Mouse (Mus musculus) kidney, adult 2 months (tissue): ENCODE data around the gene Kifc3. TPM values are rescaled to one million over a fixed set of nuclear protein-coding genes. Genes with fewer than 3 reads are reported as not detected.

Experiments
- DNase-seq: peaks from one replicate; pipeline ENCODE4 v3.0.0; 2021
- H3K27ac ChIP-seq: fragments of 200-500 bp; 2 replicates; pipeline ENCODE4 v1.5.1; 2012; ENCODE audit warnings: low read depth, low read length, control low read depth, inconsistent platforms; ENCODE audit not compliant: insufficient read depth
- H3K27me3 ChIP-seq: fragments of 200-500 bp; replicated peaks from 2 replicates; pipeline ENCODE4 v1.6.1; 2012; ENCODE audit warnings: mild to moderate bottlenecking, moderate library complexity, low read length, inconsistent platforms; ENCODE audit not compliant: control insufficient read depth, insufficient read depth
- H3K36me3 ChIP-seq: fragments of 200-500 bp; 2 replicates; pipeline ENCODE4 v1.6.1; 2012; ENCODE audit warnings: mild to moderate bottlenecking, moderate library complexity, low read length, inconsistent platforms; ENCODE audit not compliant: control insufficient read depth, insufficient read depth
- H3K4me1 ChIP-seq: fragments of 200-500 bp; 2 replicates; pipeline ENCODE4 v1.6.1; 2011; ENCODE audit warnings: low read length; ENCODE audit not compliant: control insufficient read depth, insufficient read depth
- H3K4me3 ChIP-seq: fragments of 200-500 bp; 2 replicates; pipeline ENCODE4 v1.5.1; 2011; ENCODE audit warnings: mild to moderate bottlenecking, low read depth, low read length, control low read depth; ENCODE audit not compliant: insufficient read depth
- CTCF ChIP-seq: fragments of 200-500 bp; conservative IDR thresholded peaks from 2 replicates; pipeline ENCODE4 v1.5.1; 2011; ENCODE audit warnings: low read depth, mild to moderate bottlenecking, control low read depth, low read length, moderate library complexity, mixed read lengths; ENCODE audit not compliant: insufficient read depth, insufficient read length
- POLR2A ChIP-seq: fragments of 200-500 bp; IDR thresholded peaks from one replicate; pipeline ENCODE4 v1.6.1; 2011; ENCODE audit warnings: low read depth, low read length, control low read depth
- WGBS: fragments of 180-500 bp; shearing (Covaris S2); methylation state at CpG from one replicate; pipeline ENCODE4 v1.1.7; 2018; 5-methylcytosine and 5-hydroxymethylcytosine counted together
- polyA plus RNA-seq: library from polyadenylated mRNA; depleted of rRNA; stranded (reverse); fragments of >200 nt; gene quantifications from 2 replicates; pipeline ENCODE4 v1.2.3, GENCODE M21; 2012

The Kifc3 gene
- polyA plus RNA-seq, 1 experiment, result 92.3 TPM

GRCm38 (mm10) chr8:95135242-95135641 lies 67.4 kb downstream of the Kifc3 start:
- 59% methylated on average over 3 of the region's 3 CpGs for WGBS
- TF ChIP-seq POLR2A (no peak), CTCF (peak; percentile 26; the same call in 1 of the 2 replicates)

GRCm38 (mm10) chr8:95134186-95134585 lies 68.4 kb downstream of the Kifc3 start:
- H3K27me3 ChIP-seq, result no peaks in the 10 kb centered on the region
- TF ChIP-seq CTCF (no peak), POLR2A (no peak)
- H3K4me3 ChIP-seq, result no peak overlapping the region
- no peak for DNase-seq
- H3K4me1 ChIP-seq, result peaks cover 40% of the 10 kb centered on the region
- no peak overlapping the region for H3K27ac ChIP-seq
- H3K36me3 ChIP-seq, result peaks cover 2% of the 10 kb centered on the region; the same call in 1 of the 2 replicates
- 89% methylated on average over 2 of the region's 2 CpGs for WGBS

More at GRCm38 (mm10) chr8:95135242-95135641, 67.4 kb downstream of the Kifc3 start:
- no peak for DNase-seq
- Histone ChIP-seq H3K36me3 (peaks cover 2% of the 10 kb centered on the region; the same call in 1 of the 2 replicates), H3K27me3 (no peaks in the 10 kb centered on the region), H3K4me3 (no peak overlapping the region), H3K4me1 (peaks cover 40% of the 10 kb centered on the region), H3K27ac (no peak overlapping the region)

GRCm38 (mm10) chr8:95131983-95132382 lies 70.6 kb downstream of the Kifc3 start:
- peaks cover 33% of the 10 kb centered on the region for H3K4me1 ChIP-seq
- H3K27ac ChIP-seq, result peak overlapping the region; percentile 53
- no peaks in the 10 kb centered on the region for H3K36me3 ChIP-seq
- DNase-seq, result no peak
- H3K27me3 ChIP-seq, result no peaks in the 10 kb centered on the region
- no peak overlapping the region for H3K4me3 ChIP-seq
- 67% methylated on average over 5 of the region's 5 CpGs for WGBS
- TF ChIP-seq POLR2A, result no peak
- no peak for TF ChIP-seq CTCF

GRCm38 (mm10) chr8:95130966-95131537 lies 71.6 kb downstream of the Kifc3 start:
- Histone ChIP-seq H3K4me1 (peaks cover 30% of the 10 kb centered on the region), H3K27ac (peak overlapping the region; percentile 53), H3K4me3 (no peak overlapping the region), H3K36me3 (no peaks in the 10 kb centered on the region), H3K27me3 (no peaks in the 10 kb centered on the region)
- TF ChIP-seq CTCF, result 0 out of 2 replicates have a peak, but pooled peaks have one; percentile 8
- no peak for TF ChIP-seq POLR2A
- WGBS, result 24% methylated on average over 15 of the region's 15 CpGs
- DNase-seq, result peak; percentile 94

- Histone ChIP-seq H3K27me3 (no peaks in the 10 kb centered on the region), H3K4me1 (peaks cover 30% of the 10 kb centered on the region), H3K27ac (no peak overlapping the region), H3K36me3 (no peaks in the 10 kb centered on the region; the same call in 1 of the 2 replicates), H3K4me3 (no peak overlapping the region)
- TF ChIP-seq CTCF, result no peak
- TF ChIP-seq POLR2A, result no peak
- peak; percentile 64 for DNase-seq
- WGBS, result 68% methylated on average over 11 of the region's 11 CpGs
These were observed 73.8 kb downstream of the Kifc3 start for GRCm38 (mm10) chr8:95128750-95129260.

GRCm38 (mm10) chr8:95127658-95128057 lies 75.0 kb downstream of the Kifc3 start:
- peak; percentile 41 for DNase-seq
- Histone ChIP-seq H3K4me1 (peaks cover 27% of the 10 kb centered on the region), H3K27ac (0 out of 2 replicates have a peak overlapping the region, but pooled peaks have one; percentile 0), H3K4me3 (no peak overlapping the region), H3K27me3 (no peaks in the 10 kb centered on the region), H3K36me3 (no peaks in the 10 kb centered on the region; the same call in 1 of the 2 replicates)
- WGBS, result 36% methylated on average over 9 of the region's 9 CpGs
- no peak for TF ChIP-seq CTCF
- no peak for TF ChIP-seq POLR2A

- H3K4me1 ChIP-seq, result peaks cover 17% of the 10 kb centered on the region
- no peak overlapping the region for H3K4me3 ChIP-seq
- no peak overlapping the region for H3K27ac ChIP-seq
- 91% methylated on average over 11 of the region's 11 CpGs for WGBS
- TF ChIP-seq POLR2A, result no peak
- no peak for TF ChIP-seq CTCF
- DNase-seq, result no peak
- no peaks in the 10 kb centered on the region; the same call in 1 of the 2 replicates for H3K36me3 ChIP-seq
- no peaks in the 10 kb centered on the region for H3K27me3 ChIP-seq
These were observed 76.1 kb downstream of the Kifc3 start for GRCm38 (mm10) chr8:95126497-95126896.

GRCm38 (mm10) chr8:95123455-95123854 lies 79.2 kb downstream of the Kifc3 start:
- TF ChIP-seq CTCF, result peak; percentile 50
- no peak for TF ChIP-seq POLR2A
- peak; percentile 41 for DNase-seq
- 94% methylated on average over 5 of the region's 5 CpGs for WGBS
- H3K4me1 ChIP-seq, result peaks cover 8% of the 10 kb centered on the region
- no peaks in the 10 kb centered on the region; the same call in 1 of the 2 replicates for H3K36me3 ChIP-seq
- H3K27me3 ChIP-seq, result no peaks in the 10 kb centered on the region
- H3K27ac ChIP-seq, result no peak overlapping the region
- no peak overlapping the region for H3K4me3 ChIP-seq
